Mouse (Mus musculus): Measurements from ENCODE around the gene Gucy2d.

- TF ChIP-seq POLR2A (IDR thresholded peaks at IDR 0.05; ENCODE audit: extremely low read depth, insufficient read depth, low read length) (no peak), CTCF (IDR thresholded peaks at IDR 0.05; ENCODE audit: extremely low read depth, insufficient read depth, low read length) (no peak)
These were observed 55.4 kb downstream of the Gucy2d start for GRCm38 (mm10) chr7:98495591-98495990.

Data from cortical plate, adult 2 months (tissue).